Mouse (Mus musculus): ENCODE results near the gene Hrh1.

Hrh1 gene

DNA sequence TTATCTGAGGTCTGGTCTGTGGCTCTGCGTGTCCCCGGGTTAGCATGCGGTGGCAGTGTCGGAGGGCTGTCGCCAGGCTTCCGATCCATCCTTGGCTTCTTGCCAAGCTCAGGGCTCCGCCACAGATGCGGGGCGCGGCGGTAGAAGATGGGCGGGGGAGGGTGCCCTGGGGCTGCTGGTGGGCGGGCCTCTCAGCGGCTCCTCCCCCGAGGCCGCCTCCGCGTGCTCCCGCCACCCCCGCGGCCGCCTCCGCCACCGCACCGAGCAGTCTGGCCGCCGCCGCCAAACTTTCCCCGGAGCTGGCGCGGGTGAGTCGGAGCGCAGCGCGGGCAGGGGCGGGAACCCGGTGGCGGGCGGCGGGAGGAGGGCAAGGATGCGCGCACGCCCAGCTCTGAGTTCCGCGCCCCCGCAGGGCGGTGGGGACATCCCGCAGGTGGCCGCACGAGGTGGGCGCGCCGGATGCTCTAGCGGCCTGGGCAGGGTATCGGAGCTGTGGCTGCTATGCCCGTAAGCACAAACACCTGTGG lies at the start of gene Hrh1:
Gene Hrh1 (plus strand): TSS at position 246 of the 527 bp plus-strand sequence.
- CTCF ChIA-PET = no interaction called here

DNA sequence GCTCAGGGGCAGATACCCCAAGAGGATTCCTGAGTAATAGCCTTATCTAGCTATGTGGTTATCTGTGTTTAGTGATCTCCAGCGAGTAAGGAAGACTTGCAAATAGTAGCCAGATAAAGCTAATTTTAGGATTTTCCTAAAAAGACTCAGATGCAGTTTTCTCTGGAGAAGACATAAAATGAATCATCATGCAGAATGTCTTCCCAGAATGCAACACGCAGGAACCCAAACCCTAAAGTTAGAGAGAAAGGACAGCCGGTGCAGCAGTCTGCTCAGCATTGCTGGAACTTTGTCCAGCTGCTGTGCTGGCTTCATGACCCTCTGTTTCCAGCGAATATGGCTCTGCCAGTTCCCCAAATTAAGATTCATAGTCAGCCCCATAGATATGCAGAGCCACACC lies 43.1 kb upstream of the Hrh1 start:
- CTCF ChIA-PET = no interaction called here

DNA sequence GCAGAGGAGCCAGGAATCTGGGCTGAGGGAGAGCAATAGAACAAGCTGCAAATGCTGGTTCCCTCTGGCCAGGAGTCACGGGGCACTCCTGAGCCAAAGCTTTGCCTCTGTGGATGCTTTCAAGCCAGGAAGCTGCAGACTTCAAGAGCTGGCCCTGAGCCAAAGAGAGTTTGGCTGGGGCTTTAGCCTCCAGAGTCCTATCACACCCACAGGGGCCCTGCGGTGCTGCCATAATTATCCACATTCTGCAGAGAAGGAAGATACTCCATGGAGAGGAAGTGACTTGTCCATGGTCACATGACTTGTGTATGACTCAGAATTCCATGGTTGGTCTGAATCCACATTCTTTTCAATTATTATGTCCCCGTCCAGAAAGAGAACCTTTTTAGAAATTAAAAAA lies 39.6 kb upstream of the Hrh1 start:
- CTCF ChIA-PET = no interaction called here

DNA sequence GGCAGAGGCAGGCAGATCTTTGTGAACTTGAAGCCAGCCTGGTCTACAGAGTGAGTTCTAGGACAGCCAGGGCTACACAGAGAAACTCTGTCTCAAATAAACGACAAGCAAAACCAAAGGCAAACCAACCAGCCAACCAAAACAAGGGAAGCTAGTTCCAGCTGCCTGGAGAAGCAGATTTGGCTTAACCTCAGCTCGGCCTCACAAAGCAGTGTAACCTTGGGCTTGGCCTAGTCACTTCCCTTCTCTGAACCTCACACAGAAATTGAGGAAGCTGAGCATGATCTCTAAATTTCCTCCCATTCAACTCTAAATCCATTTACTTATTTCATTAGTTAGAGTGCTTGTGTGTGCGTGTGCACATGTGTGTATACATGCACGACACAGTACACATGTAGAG lies 35.4 kb upstream of the Hrh1 start:
- CTCF ChIA-PET = no interaction called here

DNA sequence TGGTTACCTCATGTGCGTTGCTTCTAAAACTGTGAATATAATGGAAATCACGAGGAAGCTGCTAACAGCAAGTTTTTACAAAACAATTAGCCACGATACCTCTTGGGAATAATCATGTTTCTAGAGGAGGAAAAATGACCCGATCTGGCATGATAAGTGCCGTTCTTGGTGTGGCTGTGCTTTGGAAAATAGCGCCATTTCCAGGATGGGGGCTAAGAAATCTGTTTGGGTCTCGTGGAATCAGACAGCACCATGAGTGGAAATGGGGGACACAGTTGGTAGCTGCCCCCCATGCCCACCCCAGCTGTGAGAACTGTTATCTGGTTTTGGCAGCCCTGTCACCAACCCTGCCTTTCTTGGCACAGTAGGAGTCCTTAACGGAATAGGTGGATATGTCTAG lies 34.0 kb upstream of the Hrh1 start:
- CTCF ChIA-PET = no interaction called here

DNA sequence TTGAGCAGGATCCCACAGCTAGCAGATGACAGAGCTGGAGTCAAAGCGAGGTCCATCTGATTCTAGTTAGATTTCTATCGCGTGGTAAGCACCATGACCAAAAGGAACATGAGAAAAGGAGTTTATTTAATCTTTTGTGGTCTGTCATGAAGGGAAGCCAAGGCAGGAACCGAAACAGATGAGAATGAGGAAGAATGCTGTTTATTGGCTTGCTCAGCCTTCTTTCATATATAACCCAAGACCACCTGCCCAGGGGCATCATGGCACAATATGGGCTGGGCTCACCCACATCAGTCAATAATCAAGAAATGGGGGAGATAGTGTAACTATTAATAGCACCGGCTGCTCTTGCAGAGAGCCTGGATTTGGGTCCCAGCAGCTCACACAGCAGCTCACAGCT lies 33.0 kb upstream of the Hrh1 start:
- CTCF ChIA-PET = no interaction called here

DNA sequence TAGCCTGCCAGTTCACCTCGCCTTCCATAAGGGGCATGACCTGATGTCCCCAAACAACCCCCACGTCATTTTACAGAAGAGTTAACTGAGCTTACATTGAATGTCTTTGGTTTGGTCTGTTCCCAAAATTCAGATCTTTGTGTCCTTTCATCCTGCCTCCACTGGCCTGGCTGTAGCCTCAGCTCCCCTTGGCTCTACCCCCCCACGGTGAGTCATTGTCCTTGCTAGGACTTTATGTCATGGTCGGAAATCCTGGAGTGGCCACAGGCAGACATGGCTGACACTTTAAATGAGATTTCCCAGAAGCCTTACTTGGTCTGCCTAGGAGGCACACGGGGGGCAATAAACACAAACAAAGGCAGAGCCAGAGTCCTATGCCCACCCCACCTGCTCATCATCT lies 31.5 kb upstream of the Hrh1 start:
- CTCF ChIA-PET = no interaction called here

DNA sequence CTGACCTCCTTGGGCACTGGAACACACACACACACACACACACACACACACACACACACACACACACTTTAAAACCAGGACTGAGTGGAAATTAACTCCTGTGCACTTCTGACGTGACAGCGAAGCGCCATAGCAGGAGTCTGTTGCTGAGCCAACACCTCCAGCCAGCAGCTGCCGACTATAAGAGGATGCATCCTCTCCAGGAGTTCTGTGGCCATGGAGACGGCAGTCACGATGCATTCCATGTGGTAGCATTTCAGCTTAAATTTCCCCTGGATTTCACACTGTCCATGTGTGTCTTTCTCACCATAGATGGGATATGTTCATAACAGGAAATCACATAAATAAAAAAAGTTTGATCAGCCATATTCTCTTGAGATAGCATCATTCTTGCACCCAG lies 30.1 kb upstream of the Hrh1 start:
- CTCF ChIA-PET = no interaction called here

DNA sequence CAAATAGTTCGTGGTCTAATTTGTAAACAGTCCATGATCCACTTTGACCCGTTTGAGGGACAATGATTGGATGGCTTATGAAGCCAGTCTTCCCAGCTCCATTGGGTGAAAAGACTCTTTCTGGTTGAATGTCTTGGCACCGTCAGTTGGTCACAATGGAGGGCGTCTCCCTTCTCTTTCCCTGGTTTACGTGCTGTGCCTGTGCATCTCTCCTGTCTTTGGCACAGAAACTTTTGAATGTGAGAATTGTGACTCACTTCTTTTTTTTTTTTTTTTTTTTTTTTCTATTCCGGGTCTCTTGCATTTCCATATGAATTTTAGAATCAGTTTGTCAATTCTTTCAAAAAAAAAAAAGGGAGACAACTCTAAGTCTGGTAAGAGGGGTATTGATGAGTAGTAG lies 29.5 kb upstream of the Hrh1 start:
- CTCF ChIA-PET = no interaction called here

DNA sequence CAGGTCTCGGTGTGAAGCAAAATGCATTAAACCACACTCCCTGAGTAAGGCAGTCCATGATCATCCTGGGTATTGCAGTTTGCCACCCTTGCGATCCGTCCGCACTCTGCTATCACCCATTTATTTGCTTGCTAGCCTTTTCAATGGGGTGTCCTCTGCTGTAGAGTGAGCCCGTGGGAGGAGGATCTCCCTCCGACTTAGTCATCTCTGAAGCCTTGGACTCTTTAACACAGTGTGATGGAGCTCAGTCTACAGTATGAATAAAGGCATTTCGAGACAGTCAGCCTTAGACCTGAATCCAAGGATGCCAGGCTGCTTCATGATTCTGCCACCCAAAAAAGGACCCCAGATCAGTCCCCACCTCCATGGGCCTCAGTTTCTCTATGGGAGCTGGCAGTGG lies 25.0 kb upstream of the Hrh1 start:
- CTCF ChIA-PET = no interaction called here

DNA sequence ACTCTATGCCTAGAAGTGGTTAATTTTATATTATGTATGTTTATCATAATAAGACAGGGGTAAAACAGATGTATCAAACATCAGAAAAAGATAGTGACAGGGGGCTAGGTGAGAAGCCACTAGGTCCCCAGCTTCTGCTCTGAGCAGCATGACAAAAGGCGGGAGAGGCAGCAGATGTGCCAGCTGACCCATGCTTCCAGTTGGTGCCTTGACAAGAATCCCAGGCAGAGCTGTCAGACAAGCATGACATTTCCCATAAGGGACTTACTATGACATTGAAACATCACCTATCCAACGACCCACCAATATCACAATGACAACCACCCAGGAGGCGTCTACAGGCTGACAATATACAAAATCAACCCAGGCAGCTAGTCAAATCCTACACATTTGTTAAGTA lies 16.9 kb upstream of the Hrh1 start:
- CTCF ChIA-PET = no interaction called here

DNA sequence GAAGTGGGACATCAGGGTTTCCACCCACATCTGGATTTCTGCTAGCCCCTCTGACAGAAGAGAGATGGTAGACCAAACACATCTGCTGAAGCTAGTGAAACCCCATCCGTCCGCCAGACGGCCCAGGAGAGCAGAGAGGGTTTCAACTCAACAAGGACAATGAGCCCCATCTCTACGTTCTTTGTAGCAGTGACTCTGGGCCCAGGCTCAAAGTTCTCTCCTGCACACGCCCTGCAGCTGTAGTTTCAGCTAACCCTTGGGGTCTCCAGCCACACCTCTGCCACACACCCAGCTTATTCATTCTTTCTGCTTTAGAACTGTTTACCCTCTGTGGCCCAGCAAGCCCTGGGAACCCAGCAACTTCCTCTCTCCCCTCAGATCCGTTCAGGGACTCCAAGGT lies 10.4 kb upstream of the Hrh1 start:
- CTCF ChIA-PET = no interaction called here

DNA sequence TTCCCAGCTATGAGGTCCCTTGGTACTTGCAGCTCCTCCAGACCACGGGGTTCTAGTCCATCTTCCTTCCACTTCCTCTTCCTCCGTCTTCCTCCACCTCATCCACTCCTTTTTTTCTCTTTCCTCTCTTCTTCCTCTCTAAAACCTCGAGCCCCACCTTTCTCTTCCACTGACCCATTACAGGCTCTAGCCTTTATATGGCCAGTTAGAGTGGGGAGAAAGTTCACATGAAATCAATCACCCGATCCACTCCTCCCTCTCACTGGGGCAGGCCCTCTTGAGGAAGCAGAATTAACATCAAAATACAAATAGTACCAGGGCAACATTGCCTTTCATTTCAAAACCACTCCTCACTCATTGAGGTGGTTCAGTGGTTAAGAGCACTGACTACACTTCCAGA lies 9.9 kb upstream of the Hrh1 start:
- CTCF ChIA-PET = no interaction called here

DNA sequence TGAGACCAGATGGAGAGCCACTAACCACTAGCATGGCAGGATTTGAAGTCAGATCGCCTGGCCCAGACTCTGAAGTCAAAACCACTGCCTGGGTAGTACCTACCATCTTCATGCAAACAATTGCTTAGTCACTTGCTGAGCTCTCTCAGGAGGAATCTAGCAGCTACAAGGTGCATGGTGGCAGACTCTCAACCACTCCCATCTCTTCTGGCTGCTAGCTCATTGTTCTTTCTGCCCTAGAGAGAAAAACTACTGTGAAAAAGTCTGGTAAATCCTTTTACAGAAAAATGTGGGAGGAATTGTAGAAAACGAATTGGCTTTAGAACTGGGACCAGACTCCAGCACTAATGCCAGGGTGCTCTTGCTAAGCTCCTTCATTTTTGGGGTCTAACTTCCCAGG lies 7.6 kb upstream of the Hrh1 start:
- CTCF ChIA-PET = no interaction called here

DNA sequence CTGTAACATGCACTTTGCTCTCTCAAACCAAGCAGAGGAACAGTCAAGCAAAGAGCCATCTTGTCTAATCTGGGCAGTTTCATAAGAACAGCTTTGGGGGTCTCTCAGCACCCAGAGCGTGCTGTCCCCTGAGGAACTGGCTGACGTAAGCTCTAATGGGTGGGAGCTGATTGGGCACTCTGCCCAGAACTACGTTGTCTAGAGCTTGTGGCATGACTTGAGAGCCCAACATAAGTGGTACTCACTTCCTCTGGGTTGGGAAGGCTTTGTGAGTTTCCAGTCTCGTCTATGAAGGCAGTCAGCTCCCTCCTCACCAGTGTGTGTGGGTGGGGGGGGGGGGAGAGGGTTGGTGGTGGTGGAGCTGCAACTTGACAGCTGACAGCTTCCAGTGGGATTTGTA lies 2.8 kb upstream of the Hrh1 start:
- CTCF ChIA-PET = no interaction called here

DNA sequence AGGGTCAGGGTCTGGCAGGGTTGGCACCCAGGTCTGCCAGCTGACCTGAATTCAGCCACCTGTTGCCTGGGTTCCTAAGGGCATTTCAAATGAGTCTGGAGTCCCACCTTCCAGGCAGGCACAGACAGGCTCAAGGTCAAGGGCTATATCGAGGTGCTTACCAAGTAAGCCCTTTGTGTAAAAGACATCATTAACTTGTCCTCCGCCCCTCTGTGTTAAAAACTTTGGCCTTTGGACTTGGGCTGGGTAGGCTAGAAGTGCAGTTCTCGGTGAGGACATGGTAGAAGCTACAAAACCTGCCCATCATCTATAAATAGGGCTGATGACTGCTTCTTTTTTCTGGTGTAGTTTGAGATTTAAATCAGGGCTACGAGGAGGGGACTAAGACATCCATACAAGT lies 1.1 kb upstream of the Hrh1 start:
- CTCF ChIA-PET = no interaction called here

DNA sequence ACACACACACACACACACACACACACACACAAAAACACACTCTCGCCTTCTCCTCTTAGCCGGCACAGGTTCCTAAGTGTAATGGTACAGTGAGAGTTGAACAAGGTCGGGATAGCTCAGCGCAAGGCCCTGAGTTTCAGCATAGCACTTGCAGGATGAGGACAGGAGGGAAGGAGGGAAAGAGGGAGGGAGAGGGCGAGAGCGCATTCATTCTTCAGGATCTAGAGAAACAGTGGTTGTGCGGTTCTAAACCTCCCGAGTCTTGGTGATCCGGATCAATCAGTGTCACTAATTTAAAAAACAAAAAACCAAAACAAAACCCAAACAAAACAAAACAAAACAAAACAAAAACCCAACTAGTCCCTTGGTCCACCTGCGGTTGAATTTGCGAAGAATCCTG lies 456 bp upstream of the Hrh1 start:
- CTCF ChIA-PET = no interaction called here

DNA sequence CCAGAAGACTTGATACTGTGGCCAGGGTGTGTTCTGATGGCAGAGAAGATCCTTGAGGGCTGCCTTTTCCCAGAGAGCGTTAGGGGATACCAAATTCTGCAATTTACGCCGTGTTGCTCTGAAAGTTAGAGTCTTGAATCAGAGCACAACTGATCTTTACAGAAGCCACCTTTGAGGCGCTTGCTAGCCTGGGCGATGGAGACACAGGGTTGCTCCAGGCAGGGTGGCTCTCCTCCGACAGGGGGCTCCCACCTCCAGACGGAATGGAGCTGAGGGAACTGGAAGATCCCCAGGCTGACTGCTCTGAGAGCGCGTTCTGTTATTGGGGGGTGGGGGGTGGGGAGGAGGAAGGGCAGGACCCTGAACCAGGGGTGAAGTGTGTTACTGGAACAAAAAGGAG lies 890 bp downstream of the Hrh1 start:
- CTCF ChIA-PET = no interaction called here

DNA sequence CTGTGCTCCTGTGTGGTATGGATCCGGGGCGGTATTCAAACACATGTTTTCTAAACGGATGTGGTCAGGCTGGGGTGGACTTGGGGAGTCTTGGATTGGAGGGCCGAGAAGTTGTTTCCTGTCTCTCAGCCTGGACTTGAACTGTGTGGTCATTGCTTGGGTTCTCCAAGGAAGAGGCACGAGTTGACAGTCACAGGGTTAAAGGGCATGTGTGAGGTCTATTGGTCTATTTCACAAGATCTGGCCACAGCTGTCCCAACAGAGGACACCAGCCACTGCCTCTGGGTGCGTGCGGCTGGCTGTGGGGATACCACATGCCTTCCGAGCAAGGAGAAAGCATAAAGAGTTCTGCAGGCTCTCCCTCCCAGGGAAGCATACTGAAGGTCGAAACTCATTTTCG lies 2.7 kb downstream of the Hrh1 start:
- CTCF ChIA-PET = no interaction called here

DNA sequence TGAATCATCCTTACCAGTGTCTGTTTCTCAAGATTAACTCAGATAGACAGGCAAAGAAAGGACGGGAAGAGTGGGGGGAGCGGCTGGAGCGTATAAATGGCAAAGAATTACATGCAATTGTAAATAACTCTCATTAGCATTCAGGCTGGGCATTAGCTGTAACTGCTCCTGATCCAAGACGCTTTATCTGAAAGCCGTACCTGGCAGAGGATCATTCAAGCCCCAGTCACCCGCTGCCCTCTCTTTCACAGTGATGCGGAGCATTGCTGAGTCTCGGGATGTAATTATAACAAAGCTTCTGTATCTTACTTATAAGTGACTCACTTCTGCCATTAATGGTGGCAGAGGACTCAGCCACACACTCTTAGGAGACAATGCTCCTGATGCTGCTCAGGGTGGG lies 3.1 kb downstream of the Hrh1 start:
- CTCF ChIA-PET = no interaction called here

DNA sequence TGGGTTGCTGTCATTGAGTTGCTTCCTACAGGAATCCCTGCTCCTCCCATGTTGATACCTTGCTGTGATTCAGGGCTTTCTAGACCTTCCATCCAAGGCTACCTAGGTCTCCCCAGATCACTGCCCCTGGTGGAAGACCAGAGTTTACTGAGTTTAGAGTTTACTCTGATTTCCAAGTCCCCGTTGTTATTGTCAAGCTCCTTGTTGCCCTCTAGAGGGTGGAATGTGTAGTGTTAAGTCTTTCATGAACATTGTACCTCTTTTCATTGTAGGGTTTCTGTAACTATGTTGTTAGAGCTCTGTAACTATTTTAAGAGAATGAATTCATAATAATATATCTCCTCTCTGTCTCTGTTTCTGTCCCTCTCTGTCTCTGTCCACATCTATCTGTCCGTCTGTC lies 4.4 kb downstream of the Hrh1 start:
- CTCF ChIA-PET = no interaction called here

DNA sequence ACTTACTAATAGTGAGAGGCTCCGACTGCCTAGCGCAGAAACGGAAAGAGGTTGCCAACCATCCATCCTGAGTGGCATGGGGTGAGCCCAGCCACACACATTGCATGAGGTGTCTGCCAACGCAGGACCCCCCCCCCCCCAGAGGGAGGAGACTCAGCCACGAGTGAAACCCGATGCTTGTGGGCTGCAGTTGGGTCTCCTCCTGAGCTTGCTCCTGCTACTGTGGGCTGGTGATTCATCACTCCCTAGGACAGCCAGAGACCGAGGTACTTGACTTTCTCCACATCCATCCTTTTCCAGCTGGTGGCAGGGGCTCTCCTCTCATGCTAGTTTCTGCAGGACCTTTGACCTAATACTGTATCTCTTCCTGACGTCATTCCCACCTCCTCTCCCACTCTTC lies 5.9 kb downstream of the Hrh1 start:
- CTCF ChIA-PET = no interaction called here

DNA sequence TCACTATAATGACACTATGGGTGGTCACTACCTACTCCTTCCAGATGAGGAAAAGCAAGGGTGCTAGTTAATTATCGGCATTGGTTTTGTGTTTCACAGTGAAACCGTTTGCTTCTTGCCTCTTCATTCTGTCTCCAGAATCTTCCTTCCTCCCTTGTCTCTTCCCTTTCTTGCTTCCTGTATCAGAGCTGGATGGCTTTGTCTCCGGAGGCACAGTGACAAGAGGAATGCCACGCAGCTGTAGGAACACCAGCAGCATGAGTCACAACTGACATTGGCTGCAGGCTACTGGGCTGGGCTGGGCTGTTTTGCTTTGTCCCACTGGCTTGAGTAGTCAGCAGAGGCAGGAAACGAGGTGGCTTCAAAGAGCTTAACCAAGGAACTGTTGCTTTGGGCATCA lies 6.4 kb downstream of the Hrh1 start:
- CTCF ChIA-PET = no interaction called here

DNA sequence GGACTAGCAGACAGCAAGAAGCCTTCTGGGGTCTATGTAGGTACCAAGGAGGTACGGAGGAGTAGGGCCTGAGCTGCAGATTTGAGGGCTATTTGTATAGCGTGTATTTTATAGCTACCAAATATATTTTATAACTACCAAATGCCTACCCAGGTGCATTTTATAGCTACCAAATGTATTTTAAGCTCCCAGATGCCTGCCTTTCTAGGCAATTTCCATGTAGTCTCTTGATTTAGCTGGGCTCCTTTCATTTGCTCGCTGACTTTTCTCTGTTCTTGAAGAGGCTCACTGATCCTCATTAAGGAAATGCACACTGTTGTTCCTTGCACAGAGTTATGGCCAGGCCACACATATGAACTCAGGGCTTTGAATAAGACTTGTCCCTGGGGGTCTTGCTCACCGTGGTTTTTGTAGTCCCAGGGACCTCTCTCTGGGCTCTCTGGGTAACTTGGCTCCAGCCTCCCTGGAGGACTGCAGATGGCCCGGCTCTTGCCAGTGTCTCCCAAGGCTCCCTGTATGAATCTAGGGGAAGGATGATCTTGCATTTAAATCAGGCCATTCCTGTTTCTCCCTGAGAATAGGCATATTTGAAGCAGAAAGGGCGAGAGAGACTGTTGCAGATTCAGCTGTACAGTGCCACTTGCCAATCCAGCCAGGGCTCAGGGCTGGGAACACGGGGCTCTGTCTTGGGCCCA lies 7.2 kb downstream of the Hrh1 start:
- CTCF ChIA-PET = no interaction called here

DNA sequence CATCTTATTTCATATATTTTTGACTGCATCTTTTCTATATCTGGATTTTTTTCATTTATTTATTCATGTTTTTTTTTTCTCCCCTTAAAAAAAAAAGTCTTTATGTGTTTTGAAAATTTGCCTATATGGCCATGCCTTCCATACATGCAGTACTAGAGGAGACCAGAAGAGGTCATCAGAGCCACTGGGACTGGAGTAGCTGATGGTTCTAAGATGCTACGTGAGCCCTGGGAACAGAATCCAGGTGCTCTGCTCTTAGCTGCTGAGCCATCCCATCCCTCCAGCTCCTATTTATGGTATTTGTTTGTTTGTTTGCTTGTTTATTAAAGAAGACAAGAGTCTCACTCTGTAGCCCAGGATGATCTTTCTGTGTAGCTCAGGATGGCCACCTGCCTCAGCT lies 8.9 kb downstream of the Hrh1 start:
- CTCF ChIA-PET = no interaction called here
